Mouse (Mus musculus) neural tube, embryonic 11.5 days (tissue): ENCODE data around the gene Asb5. TPM values are rescaled to one million over a fixed set of nuclear protein-coding genes. Genes with fewer than 3 reads are reported as not detected.
A peak's percentile ranks its signal among the peaks of the same experiment; 100 is the strongest.

Experiments used
- ATAC-seq: fragments of 200-750 bp; cut with Nextera tagmentation; 2 replicates; pipeline ENCODE4 v1.8.0; 2017; ENCODE audit warnings: moderate number of reproducible peaks, mild to moderate bottlenecking, moderate TSS enrichment, moderate library complexity; ENCODE audit not compliant: insufficient read depth, low FRiP score, low TSS enrichment
- DNase-seq: peaks from one replicate; pipeline ENCODE4 v3.0.0-alpha.2; 2015; ENCODE audit warnings: low spot score
- H3K27ac ChIP-seq: fragments of 300-500 bp; sonication (generic); 2 replicates; pipeline ENCODE4 v1.5.1; 2014; ENCODE audit warnings: low read depth, mild to moderate bottlenecking, low read length
- H3K27me3 ChIP-seq: fragments of 300-500 bp; sonication (generic); 2 replicates; pipeline ENCODE4 v1.6.1; 2014; ENCODE audit warnings: mild to moderate bottlenecking, low read length, mixed read lengths; ENCODE audit not compliant: control insufficient read depth, insufficient read depth
- H3K36me3 ChIP-seq: fragments of 300-500 bp; sonication (generic); 2 replicates; pipeline ENCODE4 v1.6.1; 2014; ENCODE audit warnings: mild to moderate bottlenecking, low read length, moderate library complexity, mixed read lengths; ENCODE audit not compliant: control insufficient read depth, insufficient read depth
- H3K4me1 ChIP-seq: fragments of 300-500 bp; sonication (generic); 2 replicates; pipeline ENCODE4 v1.6.1; 2014; ENCODE audit warnings: low read length, mixed read lengths; ENCODE audit not compliant: control insufficient read depth, insufficient read depth
- H3K4me2 ChIP-seq: fragments of 300-500 bp; sonication (generic); 2 replicates; pipeline ENCODE4 v1.6.1; 2014; ENCODE audit warnings: low read depth, mild to moderate bottlenecking, moderate library complexity
- H3K4me3 ChIP-seq: fragments of 300-500 bp; sonication (generic); 2 replicates; pipeline ENCODE4 v1.5.1; 2014; ENCODE audit warnings: low read depth, low read length
- H3K9ac ChIP-seq: fragments of 300-500 bp; sonication (generic); 2 replicates; pipeline ENCODE4 v1.6.1; 2014; ENCODE audit warnings: mild to moderate bottlenecking, low read length
- H3K9me3 ChIP-seq: fragments of 300-500 bp; sonication (generic); 2 replicates; pipeline ENCODE4 v1.6.1; 2016; ENCODE audit warnings: low read length; ENCODE audit not compliant: control insufficient read depth
- WGBS: fragments of 180-500 bp; shearing (Covaris S2); extraction: QIAGEN DNeasy Blood & Tissue Kit; methylation state at CpG from one replicate; pipeline ENCODE4 v1.1.7; 2014; 5-methylcytosine and 5-hydroxymethylcytosine counted together
- polyA plus RNA-seq: library from polyadenylated mRNA; unstranded; fragments of >200 nt; fragmentation: Nextera tagmentation; extraction: Ambion mirVana; gene quantifications from 2 replicates; pipeline ENCODE4 v1.2.1, GENCODE M21; 2014

Asb5 gene
- polyA plus RNA-seq, 1 experiment from 2014 or later = 4.7 TPM

GRCm38 (mm10) chr8:54525606-54526005 is 3.8 kb upstream of the Asb5 start:
- Histone ChIP-seq H3K27me3 (no peaks in the 10 kb centered on the region), H3K4me2 (no peak overlapping the region), H3K9me3 (no peaks in the 10 kb centered on the region), H3K36me3 (no peaks in the 10 kb centered on the region), H3K4me3 (no peak overlapping the region), H3K4me1 (0 out of 2 replicates have a peak, but pooled peaks cover 2% of the 10 kb centered on the region), H3K27ac (no peak overlapping the region), H3K9ac (no peak overlapping the region)
- DNase-seq (no peak), ATAC-seq (no peak)
- 90% methylated on average over 2 of the region's 2 CpGs for WGBS

DNA sequence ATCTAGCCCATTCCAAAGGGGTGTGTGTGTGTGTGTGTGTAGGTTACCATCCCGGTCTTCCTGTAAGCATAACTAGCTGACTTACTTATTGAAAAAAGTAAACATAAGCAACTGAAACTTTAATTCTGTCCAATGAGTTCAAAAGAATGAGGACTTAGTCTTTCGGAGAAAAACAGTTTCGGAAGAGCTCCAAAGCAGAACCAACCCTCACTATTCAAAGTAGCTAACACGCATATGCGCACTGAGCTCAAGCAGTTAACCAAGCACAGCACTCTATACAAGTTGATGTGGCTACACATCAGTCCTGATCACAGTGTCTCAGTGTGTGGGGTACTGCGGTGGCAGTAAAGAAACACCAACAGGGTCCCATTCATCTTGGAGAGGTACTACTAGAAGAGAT is 2.7 kb upstream of the Asb5 start:
- WGBS = 97% methylated on average over 6 of the region's 6 CpGs
- no peaks in the 10 kb centered on the region for H3K9me3 ChIP-seq
- no peak overlapping the region for H3K9ac ChIP-seq
- H3K27me3 ChIP-seq = no peaks in the 10 kb centered on the region
- no peak overlapping the region for H3K4me3 ChIP-seq
- ATAC-seq = no peak
- 0 out of 2 replicates have a peak, but pooled peaks cover 2% of the 10 kb centered on the region for H3K4me1 ChIP-seq
- no peaks in the 10 kb centered on the region for H3K36me3 ChIP-seq
- no peak overlapping the region for H3K27ac ChIP-seq
- no peak overlapping the region for H3K4me2 ChIP-seq
- no peak for DNase-seq

- ATAC-seq = no peak
- no peak for DNase-seq
Measured at GRCm38 (mm10) chr8:54528571-54528970, 809 bp upstream of the Asb5 start.

GRCm38 (mm10) chr8:54535172-54535571 is 5.8 kb downstream of the Asb5 start:
- no peak overlapping the region for H3K27ac ChIP-seq

More at GRCm38 (mm10) chr8:54528571-54528970, 809 bp upstream of the Asb5 start:
- H3K4me3 ChIP-seq = peak overlapping the region; percentile 96
- no peaks in the 10 kb centered on the region for H3K36me3 ChIP-seq
- no peaks in the 10 kb centered on the region for H3K9me3 ChIP-seq
- WGBS = 74% methylated on average over 7 of the region's 7 CpGs
- no peaks in the 10 kb centered on the region for H3K27me3 ChIP-seq
- H3K4me1 ChIP-seq = 0 out of 2 replicates have a peak, but pooled peaks cover 2% of the 10 kb centered on the region
- peak overlapping the region; percentile 73 for H3K4me2 ChIP-seq
- H3K27ac ChIP-seq = no peak overlapping the region
- peak overlapping the region; percentile 89; the same call in 1 of the 2 replicates for H3K9ac ChIP-seq

GRCm38 (mm10) chr8:54537285-54537684 is 7.9 kb downstream of the Asb5 start:
- Histone ChIP-seq H3K4me1 (no peaks in the 10 kb centered on the region), H3K9me3 (no peaks in the 10 kb centered on the region), H3K9ac (no peak overlapping the region), H3K27me3 (no peaks in the 10 kb centered on the region), H3K4me3 (no peak overlapping the region), H3K36me3 (no peaks in the 10 kb centered on the region), H3K4me2 (no peak overlapping the region), H3K27ac (no peak overlapping the region)
- ATAC-seq = no peak
- DNase-seq = no peak
- 94% methylated on average over 3 of the region's 3 CpGs for WGBS

More at GRCm38 (mm10) chr8:54535172-54535571, 5.8 kb downstream of the Asb5 start:
- H3K9ac ChIP-seq = no peak overlapping the region
- no peak overlapping the region for H3K4me3 ChIP-seq
- DNase-seq (no peak), ATAC-seq (no peak)
- H3K36me3 ChIP-seq = no peaks in the 10 kb centered on the region
- 90% methylated on average over 5 of the region's 5 CpGs for WGBS
- no peak overlapping the region for H3K4me2 ChIP-seq
- H3K9me3 ChIP-seq = no peaks in the 10 kb centered on the region
- H3K4me1 ChIP-seq = no peaks in the 10 kb centered on the region
- no peaks in the 10 kb centered on the region for H3K27me3 ChIP-seq

DNA sequence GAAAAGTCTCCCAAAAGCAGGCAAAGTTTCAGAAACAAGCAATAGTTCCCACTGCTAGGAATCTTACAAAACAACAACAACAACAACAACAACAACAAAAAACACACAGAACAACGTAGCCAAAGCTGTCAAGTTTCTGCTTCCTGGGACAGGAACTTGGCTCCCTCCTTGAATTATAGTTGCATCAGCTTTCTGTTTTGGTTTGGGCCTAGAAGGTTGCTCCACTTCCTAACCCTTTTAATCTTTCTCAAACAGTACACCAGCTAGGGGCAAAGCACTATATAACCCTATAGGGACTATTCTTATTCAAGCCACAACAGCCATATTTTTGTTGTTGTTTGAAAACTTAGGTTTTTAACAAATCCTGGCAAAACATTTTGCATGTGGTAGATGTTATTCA is 12.0 kb downstream of the Asb5 start:
- WGBS = 83% methylated on average over 1 of the region's 1 CpGs
- no peaks in the 10 kb centered on the region for H3K4me1 ChIP-seq
- H3K4me2 ChIP-seq = no peak overlapping the region
- ATAC-seq = no peak
- no peaks in the 10 kb centered on the region for H3K27me3 ChIP-seq
- H3K4me3 ChIP-seq = no peak overlapping the region
- H3K36me3 ChIP-seq = no peaks in the 10 kb centered on the region
- no peak for DNase-seq
- H3K9ac ChIP-seq = no peak overlapping the region
- H3K9me3 ChIP-seq = no peaks in the 10 kb centered on the region
- H3K27ac ChIP-seq = no peak overlapping the region

DNA sequence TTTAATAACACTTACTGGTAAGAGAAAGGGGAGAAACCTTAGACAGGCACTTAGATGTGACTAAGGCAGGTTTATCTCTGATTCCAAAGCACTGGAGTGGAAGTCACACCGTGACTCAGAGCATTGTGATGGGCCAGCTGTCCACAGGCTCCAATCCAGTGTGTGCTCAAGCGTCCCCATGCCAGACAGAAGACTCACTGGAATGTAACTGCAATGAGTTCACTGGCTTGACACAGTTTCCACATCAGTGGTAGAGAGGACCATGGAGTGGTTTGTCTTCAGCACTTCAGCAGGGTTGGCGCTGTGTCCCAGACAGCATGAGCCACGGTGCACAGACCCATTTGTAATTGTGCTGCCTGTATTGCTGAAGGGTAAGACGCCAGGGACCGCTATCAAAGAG is 19.0 kb downstream of the Asb5 start:
- H3K36me3 ChIP-seq = no peaks in the 10 kb centered on the region
- no peak overlapping the region for H3K4me3 ChIP-seq
- H3K27me3 ChIP-seq = no peaks in the 10 kb centered on the region
- no peaks in the 10 kb centered on the region for H3K4me1 ChIP-seq
- ATAC-seq (no peak), DNase-seq (no peak)
- no peaks in the 10 kb centered on the region for H3K9me3 ChIP-seq
- 81% methylated on average over 6 of the region's 6 CpGs for WGBS
- no peak overlapping the region for H3K9ac ChIP-seq
- H3K27ac ChIP-seq = no peak overlapping the region
- no peak overlapping the region for H3K4me2 ChIP-seq

- Histone ChIP-seq H3K4me1 (no peaks in the 10 kb centered on the region), H3K36me3 (no peaks in the 10 kb centered on the region), H3K9ac (no peak overlapping the region), H3K4me3 (no peak overlapping the region), H3K4me2 (no peak overlapping the region), H3K27me3 (no peaks in the 10 kb centered on the region), H3K27ac (no peak overlapping the region), H3K9me3 (no peaks in the 10 kb centered on the region)
- DNase-seq (no peak), ATAC-seq (no peak)
- WGBS = 95% methylated on average over 12 of the region's 12 CpGs
Measured at GRCm38 (mm10) chr8:54550026-54550574, 20.7 kb downstream of the Asb5 start.

DNA sequence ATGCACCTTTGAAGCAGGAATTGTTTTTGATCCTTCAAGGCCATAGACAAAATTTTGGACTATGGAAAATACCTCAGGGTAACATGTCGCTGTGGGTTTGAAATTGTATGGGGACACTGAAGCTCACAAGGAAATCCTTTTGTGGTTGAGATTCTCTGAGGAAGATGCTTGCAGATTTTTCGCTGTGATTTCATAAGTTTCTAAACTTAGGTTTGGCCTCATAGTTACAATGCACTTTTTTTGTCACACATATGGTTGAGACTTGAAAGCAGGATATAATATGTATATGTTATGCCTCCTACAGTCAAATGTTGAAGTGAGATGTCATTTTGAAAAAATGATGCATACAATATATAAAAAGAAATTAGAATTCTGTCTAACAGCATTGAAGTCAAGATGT is 25.5 kb downstream of the Asb5 start:
- Histone ChIP-seq H3K4me1 (no peaks in the 10 kb centered on the region), H3K36me3 (no peaks in the 10 kb centered on the region), H3K27ac (no peak overlapping the region), H3K4me2 (no peak overlapping the region), H3K27me3 (no peaks in the 10 kb centered on the region), H3K9ac (no peak overlapping the region), H3K9me3 (no peaks in the 10 kb centered on the region), H3K4me3 (no peak overlapping the region)
- ATAC-seq = no peak
- no peak for DNase-seq
- WGBS = 80% methylated on average over 2 of the region's 2 CpGs
